Mouse (Mus musculus): Measurements from ENCODE around the gene Cdyl2. TPM values are rescaled to one million over a fixed set of nuclear protein-coding genes. Genes with fewer than 3 reads are reported as not detected.
A peak's percentile ranks its signal among the peaks of the same experiment; 100 is the strongest.

The Cdyl2 gene
- 2.1 TPM for polyA plus RNA-seq (2021)

- peaks cover 4% of the 10 kb centered on the region for H3K27me3 ChIP-seq
- CTCF ChIA-PET = no interaction called here
- POLR2A ChIA-PET = interaction anchor here (0.6 kb wide), 1 partner anchor 41 kb away, joined by 3 read pairs; no protein-coding TSS in a partner anchor
- in situ Hi-C loops (cut with MboI; ENCODE audit: low pct_unique_long_range_greater_than_20kb) = no loop called here
- peak; percentile 84 for ATAC-seq
- no peak for DNase-seq (ENCODE audit: low read depth, low spot score)
- TF ChIP-seq CTCF (IDR thresholded peaks at IDR 0.05) = no peak
These were observed at the start of gene Cdyl2 for GRCm38 (mm10) chr8:116732684-116733647. TSS of gene Cdyl2 (minus strand) at chr8:116732991.

- H3K27me3 ChIP-seq = no peaks in the 10 kb centered on the region
- in situ Hi-C loops (cut with MboI; ENCODE audit: low pct_unique_long_range_greater_than_20kb) = no loop called here
- ATAC-seq = no peak
- no peak for TF ChIP-seq CTCF (IDR thresholded peaks at IDR 0.05)
- ChIA-PET CTCF (no interaction called here), POLR2A (no interaction called here)
- DNase-seq (ENCODE audit: low read depth, low spot score) = no peak
These were observed 47.8 kb upstream of the Cdyl2 start for GRCm38 (mm10) chr8:116780594-116780993.

- no peak for TF ChIP-seq CTCF (IDR thresholded peaks at IDR 0.05)
- DNase-seq (ENCODE audit: low read depth, low spot score) (no peak), ATAC-seq (no peak)
- H3K27me3 ChIP-seq = no peaks in the 10 kb centered on the region
- POLR2A ChIA-PET = no interaction called here
- CTCF ChIA-PET = no interaction called here
- in situ Hi-C loops (cut with MboI; ENCODE audit: low pct_unique_long_range_greater_than_20kb) = no loop called here
These were observed 41.4 kb upstream of the Cdyl2 start for GRCm38 (mm10) chr8:116774220-116774619.

GRCm38 (mm10) chr8:116772727-116773126 is 39.9 kb upstream of the Cdyl2 start:
- in situ Hi-C loops (cut with MboI; ENCODE audit: low pct_unique_long_range_greater_than_20kb) = no loop called here
- H3K27me3 ChIP-seq = no peaks in the 10 kb centered on the region
- no peak for ATAC-seq
- CTCF ChIA-PET = no interaction called here
- POLR2A ChIA-PET = no interaction called here
- no peak for DNase-seq (ENCODE audit: low read depth, low spot score)
- TF ChIP-seq CTCF (IDR thresholded peaks at IDR 0.05) = no peak

- DNase-seq (ENCODE audit: low read depth, low spot score) (no peak), ATAC-seq (no peak)
- CTCF ChIA-PET = no interaction called here
- H3K27me3 ChIP-seq = no peaks in the 10 kb centered on the region
- in situ Hi-C loops (cut with MboI; ENCODE audit: low pct_unique_long_range_greater_than_20kb) = no loop called here
- POLR2A ChIA-PET = no interaction called here
- peak; percentile 34 for TF ChIP-seq CTCF (IDR thresholded peaks at IDR 0.05)
These were observed 39.1 kb upstream of the Cdyl2 start for GRCm38 (mm10) chr8:116771797-116772343.

- TF ChIP-seq CTCF (IDR thresholded peaks at IDR 0.05) = no peak
- no peaks in the 10 kb centered on the region for H3K27me3 ChIP-seq
- CTCF ChIA-PET = no interaction called here
- DNase-seq (ENCODE audit: low read depth, low spot score) (no peak), ATAC-seq (no peak)
- in situ Hi-C loops (cut with MboI; ENCODE audit: low pct_unique_long_range_greater_than_20kb) = no loop called here
- POLR2A ChIA-PET = no interaction called here
These were observed 38.0 kb upstream of the Cdyl2 start for GRCm38 (mm10) chr8:116770756-116771155.

GRCm38 (mm10) chr8:116756174-116756573 is 23.4 kb upstream of the Cdyl2 start:
- ChIA-PET CTCF (interaction anchor here (1.1 to 1.2 kb wide), 2 partner anchors 22 to 276 kb away, joined by 3 read pairs; no protein-coding TSS in a partner anchor), POLR2A (no interaction called here)
- TF ChIP-seq CTCF (IDR thresholded peaks at IDR 0.05) = no peak
- in situ Hi-C loops (cut with MboI; ENCODE audit: low pct_unique_long_range_greater_than_20kb) = loop anchor here (5.0 kb wide), 1 partner anchor 279 kb away; no protein-coding TSS in a partner anchor
- H3K27me3 ChIP-seq = peaks cover 19% of the 10 kb centered on the region
- ATAC-seq (no peak), DNase-seq (ENCODE audit: low read depth, low spot score) (no peak)

GRCm38 (mm10) chr8:116755557-116755956 is 22.8 kb upstream of the Cdyl2 start:
- no peak for DNase-seq (ENCODE audit: low read depth, low spot score)
- POLR2A ChIA-PET = no interaction called here

GRCm38 (mm10) chr8:116740726-116741125 is 7.9 kb upstream of the Cdyl2 start:
- H3K27me3 ChIP-seq = peaks cover 4% of the 10 kb centered on the region
- POLR2A ChIA-PET = no interaction called here
- ATAC-seq = no peak
- in situ Hi-C loops (cut with MboI; ENCODE audit: low pct_unique_long_range_greater_than_20kb) = no loop called here
- TF ChIP-seq CTCF (IDR thresholded peaks at IDR 0.05) = no peak
- CTCF ChIA-PET = no interaction called here
- DNase-seq (ENCODE audit: low read depth, low spot score) = no peak

More at GRCm38 (mm10) chr8:116755557-116755956, 22.8 kb upstream of the Cdyl2 start:
- TF ChIP-seq CTCF (IDR thresholded peaks at IDR 0.05) = peak; percentile 90
- CTCF ChIA-PET = interaction anchor here (1.1 to 1.2 kb wide), 3 partner anchors 21 to 275 kb away, joined by 3 read pairs; no protein-coding TSS in a partner anchor
- no peak for ATAC-seq
- in situ Hi-C loops (cut with MboI; ENCODE audit: low pct_unique_long_range_greater_than_20kb) = loop anchor here (5.0 kb wide), 1 partner anchor 278 kb away; no protein-coding TSS in a partner anchor
- H3K27me3 ChIP-seq = peaks cover 14% of the 10 kb centered on the region

GRCm38 (mm10) chr8:116735306-116735705 is 2.5 kb upstream of the Cdyl2 start:
- ATAC-seq (no peak), DNase-seq (ENCODE audit: low read depth, low spot score) (no peak)
- TF ChIP-seq CTCF (IDR thresholded peaks at IDR 0.05) = no peak
- ChIA-PET POLR2A (no interaction called here), CTCF (interaction anchor here (1.4 kb wide), 1 partner anchor 20 kb away, joined by 3 read pairs; no protein-coding TSS in a partner anchor)
- peaks cover 8% of the 10 kb centered on the region for H3K27me3 ChIP-seq
- in situ Hi-C loops (cut with MboI; ENCODE audit: low pct_unique_long_range_greater_than_20kb) = no loop called here

- ChIA-PET CTCF (interaction anchor here (1.4 kb wide), 1 partner anchor 21 kb away, joined by 3 read pairs; no protein-coding TSS in a partner anchor), POLR2A (no interaction called here)
- in situ Hi-C loops (cut with MboI; ENCODE audit: low pct_unique_long_range_greater_than_20kb) = no loop called here
- ATAC-seq = no peak
- no peak for TF ChIP-seq CTCF (IDR thresholded peaks at IDR 0.05)
- no peak for DNase-seq (ENCODE audit: low read depth, low spot score)
- peaks cover 4% of the 10 kb centered on the region for H3K27me3 ChIP-seq
These were observed 1.4 kb upstream of the Cdyl2 start for GRCm38 (mm10) chr8:116734176-116734575.
